Mouse (Mus musculus) midbrain, embryonic 14.5 days (tissue): ENCODE results near the gene Hipk3. TPM values are rescaled to one million over a fixed set of nuclear protein-coding genes. Genes with fewer than 3 reads are reported as not detected.
A peak's percentile ranks its signal among the peaks of the same experiment; 100 is the strongest.

Experiments
- ATAC-seq: fragments of 200-750 bp; cut with Nextera tagmentation; 2 replicates; pipeline ENCODE4 v1.8.0; 2017; ENCODE audit warnings: moderate number of reproducible peaks, moderate library complexity; ENCODE audit not compliant: low FRiP score, low TSS enrichment
- DNase-seq: peaks from one replicate; pipeline ENCODE4 v3.0.0-alpha.2; 2015
- H3K27ac ChIP-seq: fragments of 300-500 bp; sonication (generic); replicated peaks from 2 replicates; pipeline ENCODE4 v1.5.1; 2014; ENCODE audit warnings: mild to moderate bottlenecking, low read depth, low read length, moderate library complexity
- H3K27me3 ChIP-seq: fragments of 300-500 bp; sonication (generic); 2 replicates; pipeline ENCODE4 v1.6.1; 2014; ENCODE audit warnings: low read length, control low read depth, mixed read lengths; ENCODE audit not compliant: control insufficient read depth, insufficient read depth
- H3K36me3 ChIP-seq: fragments of 300-500 bp; sonication (generic); 2 replicates; pipeline ENCODE4 v1.6.1; 2014; ENCODE audit warnings: low read length, control low read depth; ENCODE audit not compliant: control insufficient read depth, insufficient read depth
- H3K4me1 ChIP-seq: fragments of 300-500 bp; sonication (generic); 2 replicates; pipeline ENCODE4 v1.6.1; 2014; ENCODE audit warnings: mild to moderate bottlenecking, antibody characterized with exemption, low read length, control low read depth; ENCODE audit not compliant: control insufficient read depth, insufficient read depth
- H3K4me2 ChIP-seq: fragments of 300-500 bp; sonication (generic); 2 replicates; pipeline ENCODE4 v1.6.1; 2014; ENCODE audit warnings: mild to moderate bottlenecking, low read length, moderate library complexity
- H3K4me3 ChIP-seq: fragments of 300-500 bp; sonication (generic); replicated peaks from 2 replicates; pipeline ENCODE4 v1.5.1; 2014; ENCODE audit warnings: low read depth, low read length
- H3K9ac ChIP-seq: fragments of 300-500 bp; sonication (generic); replicated peaks from 2 replicates; pipeline ENCODE4 v1.6.1; 2014; ENCODE audit warnings: mild to moderate bottlenecking, low read length, moderate library complexity
- H3K9me3 ChIP-seq: fragments of 300-500 bp; sonication (generic); 2 replicates; pipeline ENCODE4 v1.6.1; 2016; ENCODE audit warnings: low read length, control low read depth, mixed read lengths; ENCODE audit not compliant: control insufficient read depth
- WGBS: fragments of 180-500 bp; shearing (Covaris S2); extraction: QIAGEN DNeasy Blood & Tissue Kit; methylation state at CpG from one replicate; pipeline ENCODE4 v1.1.7; 2014; 5-methylcytosine and 5-hydroxymethylcytosine counted together
- microRNA counts: library from miRNA; unstranded; fragments of <30 nt; microRNA quantifications from one replicate; lab custom pipeline; 2016
- microRNA-seq: library from miRNA; unstranded; fragments of <30 nt; microRNA quantifications from one replicate; pipeline ENCODE4, GENCODE M21; 2016
- polyA plus RNA-seq: library from polyadenylated mRNA; unstranded; fragments of >200 nt; fragmentation: Nextera tagmentation; extraction: Ambion mirVana; gene quantifications from 2 replicates; pipeline ENCODE4 v1.2.1, GENCODE M21; 2014

Gene Hipk3
- polyA plus RNA-seq, 1 experiment from 2014 or later = 12.1 TPM

DNA sequence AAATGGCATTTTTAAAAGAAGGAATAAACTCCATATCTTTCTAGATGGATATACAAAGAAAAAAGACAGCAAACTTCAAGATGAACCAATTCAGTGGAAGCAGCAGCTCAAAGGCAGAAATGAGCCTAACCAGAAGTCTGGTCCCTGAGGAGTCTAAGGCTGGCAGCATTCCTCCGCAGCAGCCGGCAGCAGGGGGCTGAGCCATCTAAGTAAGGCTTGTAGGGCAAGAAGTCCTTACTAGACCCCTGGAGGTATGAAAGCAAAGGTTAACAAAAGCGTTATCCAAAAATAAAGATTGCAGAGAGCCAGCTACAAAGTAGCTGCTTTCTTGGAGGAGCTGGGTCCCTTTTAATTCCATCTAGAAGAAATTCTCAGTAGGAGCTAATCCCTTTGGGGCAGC is 115.5 kb downstream of the Hipk3 start:
- H3K4me3 ChIP-seq = no peak overlapping the region
- 7% methylated on average over 3 of the region's 3 CpGs for WGBS
- no peaks in the 10 kb centered on the region for H3K27me3 ChIP-seq
- H3K36me3 ChIP-seq = no peaks in the 10 kb centered on the region
- ATAC-seq (no peak), DNase-seq (peak; percentile 41)
- H3K4me2 ChIP-seq = no peak overlapping the region
- no peak overlapping the region for H3K27ac ChIP-seq
- H3K4me1 ChIP-seq = peaks cover 12% of the 10 kb centered on the region; the same call in 1 of the 2 replicates
- no peaks in the 10 kb centered on the region for H3K9me3 ChIP-seq
- H3K9ac ChIP-seq = no peak overlapping the region

DNA sequence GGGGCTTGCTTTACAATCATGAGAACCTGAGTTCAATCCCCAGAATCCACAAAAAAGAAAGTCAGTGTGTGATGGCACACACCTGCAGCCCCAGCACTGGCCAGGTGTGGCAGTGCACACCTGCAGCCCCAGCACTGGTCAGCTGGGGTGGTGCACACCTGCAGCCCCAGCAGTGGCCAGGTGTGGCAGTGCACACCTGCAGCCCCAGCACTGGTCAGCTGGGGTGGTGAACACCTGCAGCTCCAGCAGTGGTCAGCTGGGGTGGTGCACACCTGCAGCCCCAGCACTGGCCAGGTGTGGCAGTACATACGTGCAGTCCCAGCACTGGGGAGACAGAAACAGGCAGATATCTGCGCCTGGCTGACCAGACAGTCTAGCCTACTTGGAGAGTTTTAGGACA is 116.3 kb downstream of the Hipk3 start:
- no peak for ATAC-seq

More for the DNA sequence above, 116.3 kb downstream of the Hipk3 start:
- no peak overlapping the region for H3K27ac ChIP-seq
- H3K4me3 ChIP-seq = no peak overlapping the region
- no peak for DNase-seq
- H3K9ac ChIP-seq = no peak overlapping the region
- no peaks in the 10 kb centered on the region for H3K9me3 ChIP-seq
- no peaks in the 10 kb centered on the region for H3K27me3 ChIP-seq
- 81% methylated on average over 2 of the region's 2 CpGs for WGBS
- no peak overlapping the region for H3K4me2 ChIP-seq
- H3K4me1 ChIP-seq = peaks cover 12% of the 10 kb centered on the region; the same call in 1 of the 2 replicates
- no peaks in the 10 kb centered on the region for H3K36me3 ChIP-seq

MicroRNAs within 50 kb of the gene (microRNA counts, 519-probe panel; counts per million panel counts)
- not detected for microRNA mmu-miR-1902 (lab: Ali Mortazavi, UCI)

Small RNA genes lying within 50 kb of the gene (microRNA-seq; reads per million reads assigned to microRNA genes)
- not detected for gene Mir1902

Other genes starting within 250 kb of the Hipk3 start
- 12.0 and 12.8 TPM in 2 replicates for gene D430041D05Rik, start 83.4 kb downstream of the Hipk3 start, polyA plus RNA-seq
- gene Cstf3, start 96.1 kb upstream of the Hipk3 start, polyA plus RNA-seq = 97.0 and 102 TPM in 2 replicates
- 66.1 and 80.2 TPM in 2 replicates for gene Tcp11l1, start 217.7 kb upstream of the Hipk3 start, polyA plus RNA-seq
- not detected in 2 replicates for gene Pin1rt1, start 221.9 kb upstream of the Hipk3 start, polyA plus RNA-seq
- gene Depdc7, start 248.4 kb upstream of the Hipk3 start, polyA plus RNA-seq = 1.1 and 1.2 TPM in 2 replicates